Comparison of ENCODE assay signal across 8 mouse cellular contexts in genomic region chr2:122027862-122028755, GRCm38 (mm10). TPM values are rescaled to one million over a fixed set of nuclear protein-coding genes. Genes with fewer than 3 reads are reported as not detected.
A peak's percentile ranks its signal among the peaks of the same experiment; 100 is the strongest.
DNase-seq lines count a peak whose midpoint lies in the region; ATAC-seq and TF ChIP-seq lines count a peak whose summit lies in the region.

Gene Eif3j1 (plus strand): TSS chr2:122028546.

- DNase-seq in MEL (ENCODE audit: low read depth, low spot score), result peak; percentile 93
- peak; percentile 90 to 93 for DNase-seq in cerebellum, adult 2 months
- DNase-seq in forelimb bud, embryonic 11.5 days (ENCODE audit: low read depth, low spot score), result peak; percentile 85
- DNase-seq in layer of hippocampus, adult 9-10 months (ENCODE audit: low spot score), result peak; percentile 63
- DNase-seq in ovary, postnatal 10 days (ENCODE audit: low spot score), result peak; percentile 68
- DNase-seq in thymus, postnatal 10 days (ENCODE audit: low spot score in 2 of 2), result peak; percentile 86 to 89

- peak in 1 of 2 experiments; percentile 33; a peak in 1 of 4 replicates for TF ChIP-seq EP300 in MEL (IDR thresholded peaks at IDR 0.05; ENCODE audit: low read depth in 1 of 2, low read length in 2 of 2)

- peak within 1 kb of the TSS; percentile 69 to 98 for H3K4me3 ChIP-seq in MEL (ENCODE audit: control insufficient read depth in 1 of 2, insufficient read depth in 1 of 2, low read depth in 2 of 2, low read length in 2 of 2)
- peak within 1 kb of the TSS; percentile 86 for H3K4me3 ChIP-seq in cerebellum, adult 2 months (replicated peaks; ENCODE audit: insufficient read depth, low read depth, low read length)
- H3K4me3 ChIP-seq in lung, embryonic 16.5 days (ENCODE audit: low read length), result peak within 1 kb of the TSS; percentile 69

- peak; percentile 95 to 96 for TF ChIP-seq POLR2A in MEL (IDR thresholded peaks at IDR 0.05; ENCODE audit: control insufficient read depth in 1 of 2, insufficient read depth in 1 of 2, low read depth in 1 of 2, low read length in 2 of 2, poor library complexity in 1 of 2)
- TF ChIP-seq POLR2A in cerebellum, adult 2 months (IDR thresholded peaks at IDR 0.05; ENCODE audit: borderline replicate concordance, insufficient read depth, low read length), result peak; percentile 99

- TF ChIP-seq CTCF in MEL (IDR thresholded peaks at IDR 0.05 in 2 of 3, conservative IDR thresholded peaks at IDR 0.05 in 1 of 3; ENCODE audit: control insufficient read depth in 1 of 3, insufficient read depth in 1 of 3, low read depth in 2 of 3, low read length in 3 of 3, poor library complexity in 1 of 3, severe bottlenecking in 1 of 3), result no peak
- no peak for TF ChIP-seq CTCF in cerebellum, adult 2 months (IDR thresholded peaks at IDR 0.05; ENCODE audit: borderline replicate concordance, insufficient read depth, low read depth, low read length)

- peak within 1 kb of the TSS; percentile 75 for H3K4me2 ChIP-seq in lung, embryonic 16.5 days (ENCODE audit: low read depth, low read length)

- H3K4me1 ChIP-seq in MEL (ENCODE audit: control insufficient read depth in 1 of 2, insufficient read depth in 2 of 2, low read length in 2 of 2), result peaks cover 0 to 6% of the 10 kb centered on the region in 2 experiments; a peak in 1 of 4 replicates
- no peaks in the 10 kb centered on the region; the same call in 1 of the 2 replicates for H3K4me1 ChIP-seq in cerebellum, adult 2 months (ENCODE audit: control insufficient read depth, insufficient read depth, low read length)
- H3K4me1 ChIP-seq in lung, embryonic 16.5 days (replicated peaks; ENCODE audit: control insufficient read depth, insufficient read depth, low read length), result peaks cover 5% of the 10 kb centered on the region; the same call in 1 of the 2 replicates

- H3K9ac ChIP-seq in MEL (ENCODE audit: control insufficient read depth, low read depth, low read length, poor library complexity, severe bottlenecking), result peak within 1 kb of the TSS; percentile 75
- H3K9ac ChIP-seq in lung, embryonic 16.5 days (ENCODE audit: low read length), result peak within 1 kb of the TSS; percentile 74

- TF ChIP-seq RAD21 in MEL (IDR thresholded peaks at IDR 0.05; ENCODE audit: low read depth, low read length), result no peak

- no peaks in the 10 kb centered on the region for H3K9me3 ChIP-seq in MEL (replicated peaks; ENCODE audit: insufficient read depth, low read length)
- no peaks in the 10 kb centered on the region for H3K9me3 ChIP-seq in lung, embryonic 16.5 days (ENCODE audit: control insufficient read depth, low read length)

- peak within 1 kb of the TSS; percentile 73 for H3K27ac ChIP-seq in MEL (ENCODE audit: control insufficient read depth, low read depth, low read length)
- H3K27ac ChIP-seq in cerebellum, adult 2 months (ENCODE audit: insufficient read depth, low read length), result peak within 1 kb of the TSS; percentile 74
- peak within 1 kb of the TSS; percentile 82 for H3K27ac ChIP-seq in lung, embryonic 16.5 days (ENCODE audit: low read length)

- H3K36me3 ChIP-seq in MEL (ENCODE audit: control insufficient read depth in 1 of 2, insufficient read depth in 2 of 2, low read length in 2 of 2), result peaks cover 3 to 20% of the 10 kb centered on the region in 2 experiments; a peak in 3 of 4 replicates
- no peaks in the 10 kb centered on the region for H3K36me3 ChIP-seq in lung, embryonic 16.5 days (ENCODE audit: control insufficient read depth, insufficient read depth, low read length)

- H3K27me3 ChIP-seq in MEL (ENCODE audit: control insufficient read depth in 1 of 2, insufficient read depth in 2 of 2, low read length in 2 of 2), result no peaks in the 10 kb centered on the region
- H3K27me3 ChIP-seq in cerebellum, adult 2 months (ENCODE audit: control insufficient read depth, insufficient read depth, low read length), result no peaks in the 10 kb centered on the region
- no peaks in the 10 kb centered on the region for H3K27me3 ChIP-seq in lung, embryonic 16.5 days (ENCODE audit: control insufficient read depth, insufficient read depth, low read depth, low read length)

- WGBS in cerebellum, adult 2 months, result under 1% methylated on average over 55 of the region's 67 CpGs
- WGBS in lung, embryonic 16.5 days, result under 1% methylated on average over 41 of the region's 67 CpGs

- peak; percentile 90 to 92 for ATAC-seq in hematopoietic stem cell, adult 5-6 weeks (replicated peaks in 1 of 2; ENCODE audit: insufficient read depth in 1 of 2, low FRiP score in 2 of 2, low TSS enrichment in 1 of 2, low read depth in 1 of 2, poor library complexity in 2 of 2, severe bottlenecking in 2 of 2)
- ATAC-seq in lung, embryonic 16.5 days (ENCODE audit: low read depth), result peak; percentile 99

- peaks cover 32% of the 10 kb centered on the region for H3K79me2 ChIP-seq in MEL (ENCODE audit: control insufficient read depth, insufficient read depth, low read length, poor library complexity)

TF ChIP-seq in MEL, 35 proteins besides CTCF, POLR2A, EP300 and RAD21:
- peak; percentile 84; the same call in 1 of the 2 replicates for TF ChIP-seq MAZ (IDR thresholded peaks at IDR 0.05; ENCODE audit: low read depth, low read length)
- TF ChIP-seq USF2 (IDR thresholded peaks at IDR 0.05; ENCODE audit: borderline replicate concordance in 1 of 2, insufficient read depth in 1 of 2, low read depth in 1 of 2, low read length in 2 of 2), result no peak
- TF ChIP-seq GATA1 (IDR thresholded peaks at IDR 0.05; ENCODE audit: low read depth, low read length), result no peak
- TF ChIP-seq RCOR1 (IDR thresholded peaks at IDR 0.05; ENCODE audit: low read depth, low read length), result no peak
- no peak for TF ChIP-seq MYB (IDR thresholded peaks at IDR 0.05; ENCODE audit: low read depth, low read length)
- TF ChIP-seq ZMIZ1 (IDR thresholded peaks at IDR 0.05; ENCODE audit: low read depth, low read length), result peak; percentile 91
- no peak for TF ChIP-seq JUND (IDR thresholded peaks at IDR 0.05; ENCODE audit: low read depth, low read length)
- TF ChIP-seq TBP (IDR thresholded peaks at IDR 0.05; ENCODE audit: low read depth, low read length), result peak; percentile 73
- peak; percentile 63 for TF ChIP-seq SIN3A (IDR thresholded peaks at IDR 0.05; ENCODE audit: low read length)
- TF ChIP-seq POLR2AphosphoS2 (IDR thresholded peaks at IDR 0.05; ENCODE audit: low read length), result peak; percentile 93; the same call in 1 of the 2 replicates
- TF ChIP-seq USF1 (IDR thresholded peaks at IDR 0.05; ENCODE audit: low read depth, low read length), result no peak
- TF ChIP-seq NRF1 (IDR thresholded peaks at IDR 0.05; ENCODE audit: insufficient read depth, low read depth, low read length, poor library complexity, severe bottlenecking), result peak; percentile 69
- no peak for TF ChIP-seq POLR2AphosphoS5 (IDR thresholded peaks at IDR 0.05; ENCODE audit: borderline replicate concordance, low read depth, low read length)
- TF ChIP-seq ELF1 (IDR thresholded peaks at IDR 0.05; ENCODE audit: low read depth, low read length), result peak; percentile 61
- 0 out of 2 replicates have a peak, but pooled peaks have one; percentile 4 for TF ChIP-seq MYC (IDR thresholded peaks at IDR 0.05; ENCODE audit: low read depth, low read length)
- TF ChIP-seq TCF12 (IDR thresholded peaks at IDR 0.05; ENCODE audit: low read depth, low read length), result 0 out of 2 replicates have a peak, but pooled peaks have one; percentile 15
- TF ChIP-seq ZNF384 (IDR thresholded peaks at IDR 0.05; ENCODE audit: low read depth, low read length), result no peak
- TF ChIP-seq BHLHE40 (IDR thresholded peaks at IDR 0.05; ENCODE audit: borderline replicate concordance, low read depth, low read length), result peak; percentile 18; the same call in 1 of the 2 replicates
- TF ChIP-seq ZC3H11A (IDR thresholded peaks at IDR 0.05; ENCODE audit: low read depth, low read length), result no peak
- TF ChIP-seq NELFE (IDR thresholded peaks at IDR 0.05; ENCODE audit: low read depth, low read length), result peak; percentile 95
- no peak for TF ChIP-seq SMC3 (IDR thresholded peaks at IDR 0.05; ENCODE audit: low read depth, low read length)
- TF ChIP-seq CHD1 (IDR thresholded peaks at IDR 0.05; ENCODE audit: low read depth, low read length), result no peak
- no peak for TF ChIP-seq GABPA (IDR thresholded peaks at IDR 0.05; ENCODE audit: low read depth, low read length)
- TF ChIP-seq MXI1 (IDR thresholded peaks at IDR 0.05; ENCODE audit: low read depth, low read length), result peak; percentile 66; the same call in 1 of the 2 replicates
TF ChIP-seq in MEL: peak in this region for 12.

RNA-seq across cellular contexts. Expression of gene Eif3j1, which starts in this region (rescaled TPM):
- 11.2 and 12.5 TPM in 2 replicates for total RNA-seq in MEL (2012; rRNA removed)
- polyA plus RNA-seq in MEL (2012; ENCODE audit: insufficient read depth in 1 of 2, insufficient read length in 2 of 2, low read depth in 1 of 2, low replicate concordance in 2 of 2, missing spikeins in 1 of 2), result 1 to 10 TPM in 1 of 2 experiments, not detected in 1; 8.5 TPM
- 20.5 and 22.2 TPM in 2 replicates for polyA plus RNA-seq in cerebellum, adult 2 months (2012; rRNA removed)
- total RNA-seq in hematopoietic stem cell, adult 5-6 weeks (2017), result 31.4 and 32.9 TPM in 2 replicates
- 9.1 and 9.7 TPM in 2 replicates for polyA plus RNA-seq in lung, embryonic 16.5 days (2015; fragmentation: Nextera tagmentation; extraction: Ambion mirVana)

Comparison
In these comparisons a context has a peak if more than half of its experiments do, and no peak if none do; other contexts are left out.
1. Peak in every context shown above with its lines: DNase-seq, ATAC-seq, H3K4me3 ChIP-seq and H3K27ac ChIP-seq.